Mouse (Mus musculus) lung, embryonic 14.5 days (tissue): ENCODE measurements around the gene Jup. TPM values are rescaled to one million over a fixed set of nuclear protein-coding genes. Genes with fewer than 3 reads are reported as not detected.

ENCODE experiments used
- ATAC-seq: fragments of 200-750 bp; cut with Nextera tagmentation; 2 replicates; pipeline ENCODE4 v1.8.0; 2017; ENCODE audit warnings: mild to moderate bottlenecking, moderate TSS enrichment, moderate library complexity; ENCODE audit not compliant: insufficient read depth
- DNase-seq: peaks from one replicate; pipeline ENCODE4 v3.0.0-alpha.2; 2015
- H3K27ac ChIP-seq: fragments of 300-500 bp; sonication (generic); 2 replicates; pipeline ENCODE4 v1.5.1; 2014; ENCODE audit warnings: low read depth, mild to moderate bottlenecking, moderate library complexity
- H3K27me3 ChIP-seq: fragments of 300-500 bp; sonication (generic); 2 replicates; pipeline ENCODE4 v1.6.1; 2014; ENCODE audit warnings: low read length, control low read depth; ENCODE audit not compliant: insufficient read depth
- H3K36me3 ChIP-seq: fragments of 300-500 bp; sonication (generic); 2 replicates; pipeline ENCODE4 v1.6.1; 2014; ENCODE audit warnings: control low read depth; ENCODE audit not compliant: insufficient read depth
- H3K4me1 ChIP-seq: fragments of 300-500 bp; sonication (generic); 2 replicates; pipeline ENCODE4 v1.6.1; 2014; ENCODE audit warnings: antibody characterized with exemption, control low read depth; ENCODE audit not compliant: insufficient read depth
- H3K4me2 ChIP-seq: fragments of 300-500 bp; sonication (generic); 2 replicates; pipeline ENCODE4 v1.6.1; 2014; ENCODE audit warnings: mild to moderate bottlenecking
- H3K4me3 ChIP-seq: fragments of 300-500 bp; sonication (generic); 2 replicates; pipeline ENCODE4 v1.5.1; 2014; ENCODE audit warnings: low read depth, low read length
- H3K9ac ChIP-seq: fragments of 300-500 bp; sonication (generic); 2 replicates; pipeline ENCODE4 v1.6.1; 2014
- H3K9me3 ChIP-seq: fragments of 300-500 bp; sonication (generic); 2 replicates; pipeline ENCODE4 v1.6.1; 2016; ENCODE audit warnings: low read depth, low read length, control low read depth
- CTCF ChIP-seq: IDR thresholded peaks from 2 replicates; pipeline ENCODE4 v1.5.1; 2016; ENCODE audit warnings: antibody characterized with exemption, low read depth
- WGBS: fragments of 180-500 bp; shearing (Covaris S2); extraction: QIAGEN DNeasy Blood & Tissue Kit; methylation state at CpG from one replicate; pipeline ENCODE4 v1.1.7; 2014; 5-methylcytosine and 5-hydroxymethylcytosine counted together
- polyA plus RNA-seq: library from polyadenylated mRNA; unstranded; fragments of >200 nt; fragmentation: Nextera tagmentation; extraction: Ambion mirVana; gene quantifications from 2 replicates; pipeline ENCODE4 v1.2.1, GENCODE M21; 2014

The Jup gene
- polyA plus RNA-seq, 1 experiment from 2014 or later, result 88.3 TPM

- Histone ChIP-seq H3K27ac (no peak overlapping the region), H3K36me3 (peaks cover 55% of the 10 kb centered on the region), H3K4me3 (no peak overlapping the region), H3K4me1 (peaks cover 25% of the 10 kb centered on the region), H3K4me2 (no peak overlapping the region), H3K9ac (no peak overlapping the region), H3K9me3 (no peaks in the 10 kb centered on the region), H3K27me3 (no peaks in the 10 kb centered on the region)
- ATAC-seq, result no peak
- no peak for DNase-seq
- TF ChIP-seq CTCF, result no peak
- 84% methylated on average over 3 of the region's 3 CpGs for WGBS
These were observed 12.5 kb downstream of the Jup start for GRCm38 (mm10) chr11:100385016-100385415.

- no peak overlapping the region for H3K4me3 ChIP-seq
- peaks cover 8% of the 10 kb centered on the region for H3K4me1 ChIP-seq
- H3K27me3 ChIP-seq, result no peaks in the 10 kb centered on the region
- no peak overlapping the region for H3K9ac ChIP-seq
- peaks cover 74% of the 10 kb centered on the region for H3K36me3 ChIP-seq
- no peak for TF ChIP-seq CTCF
- no peak overlapping the region for H3K27ac ChIP-seq
- 79% methylated on average over 6 of the region's 6 CpGs for WGBS
- H3K4me2 ChIP-seq, result no peak overlapping the region
- no peak for ATAC-seq
- no peak for DNase-seq
- H3K9me3 ChIP-seq, result no peaks in the 10 kb centered on the region
These were observed 14.9 kb downstream of the Jup start for GRCm38 (mm10) chr11:100382682-100383081.

- no peak for ATAC-seq
- H3K27me3 ChIP-seq, result no peaks in the 10 kb centered on the region
- DNase-seq, result no peak
- TF ChIP-seq CTCF, result no peak
- 91% methylated on average over 4 of the region's 4 CpGs for WGBS
- H3K9ac ChIP-seq, result no peak overlapping the region
- H3K4me1 ChIP-seq, result no peaks in the 10 kb centered on the region
- H3K27ac ChIP-seq, result no peak overlapping the region
- H3K9me3 ChIP-seq, result no peaks in the 10 kb centered on the region
- H3K4me2 ChIP-seq, result no peak overlapping the region
- no peak overlapping the region for H3K4me3 ChIP-seq
- peaks cover 87% of the 10 kb centered on the region for H3K36me3 ChIP-seq
These were observed 18.3 kb downstream of the Jup start for GRCm38 (mm10) chr11:100379311-100379710.

GRCm38 (mm10) chr11:100378446-100378845, 19.1 kb downstream of the Jup start:
- Histone ChIP-seq H3K27ac (no peak overlapping the region), H3K4me3 (no peak overlapping the region), H3K4me1 (no peaks in the 10 kb centered on the region), H3K27me3 (no peaks in the 10 kb centered on the region), H3K36me3 (peaks cover 85% of the 10 kb centered on the region), H3K9ac (no peak overlapping the region), H3K9me3 (no peaks in the 10 kb centered on the region), H3K4me2 (no peak overlapping the region)
- no peak for TF ChIP-seq CTCF
- ATAC-seq (no peak), DNase-seq (no peak)
- 94% methylated on average over 5 of the region's 5 CpGs for WGBS

GRCm38 (mm10) chr11:100377989-100378388, 19.6 kb downstream of the Jup start:
- no peak for TF ChIP-seq CTCF
- WGBS, result 93% methylated on average over 14 of the region's 14 CpGs
- H3K27me3 ChIP-seq, result no peaks in the 10 kb centered on the region
- H3K4me1 ChIP-seq, result no peaks in the 10 kb centered on the region
- H3K4me2 ChIP-seq, result no peak overlapping the region
- ATAC-seq (no peak), DNase-seq (no peak)
- H3K9ac ChIP-seq, result no peak overlapping the region
- H3K27ac ChIP-seq, result no peak overlapping the region
- H3K9me3 ChIP-seq, result no peaks in the 10 kb centered on the region
- peaks cover 85% of the 10 kb centered on the region for H3K36me3 ChIP-seq
- H3K4me3 ChIP-seq, result no peak overlapping the region

GRCm38 (mm10) chr11:100376746-100377389, 20.7 kb downstream of the Jup start:
- no peak for TF ChIP-seq CTCF
- 87% methylated on average over 21 of the region's 21 CpGs for WGBS
- Histone ChIP-seq H3K9me3 (no peaks in the 10 kb centered on the region), H3K27me3 (no peaks in the 10 kb centered on the region), H3K4me2 (no peak overlapping the region), H3K4me3 (no peak overlapping the region), H3K36me3 (peaks cover 83% of the 10 kb centered on the region), H3K4me1 (no peaks in the 10 kb centered on the region), H3K27ac (no peak overlapping the region), H3K9ac (no peak overlapping the region)
- no peak for DNase-seq
- no peak for ATAC-seq

- no peak overlapping the region for H3K27ac ChIP-seq
- H3K4me1 ChIP-seq, result no peaks in the 10 kb centered on the region
- ATAC-seq (no peak), DNase-seq (no peak)
- H3K4me2 ChIP-seq, result no peak overlapping the region
- no peak for TF ChIP-seq CTCF
- H3K4me3 ChIP-seq, result no peak overlapping the region
- 75% methylated on average over 4 of the region's 4 CpGs for WGBS
- no peak overlapping the region for H3K9ac ChIP-seq
- H3K27me3 ChIP-seq, result no peaks in the 10 kb centered on the region
- H3K36me3 ChIP-seq, result peaks cover 81% of the 10 kb centered on the region
- H3K9me3 ChIP-seq, result no peaks in the 10 kb centered on the region
These were observed 21.6 kb downstream of the Jup start for GRCm38 (mm10) chr11:100376005-100376404.
